Mouse (Mus musculus) hindbrain, embryonic 14.5 days (tissue): ENCODE measurements around the gene Acp5. TPM values are rescaled to one million over a fixed set of nuclear protein-coding genes. Genes with fewer than 3 reads are reported as not detected.

Experiments used
- ATAC-seq: fragments of 200-750 bp; cut with Nextera tagmentation; 2 replicates; pipeline ENCODE4 v1.8.0; 2017; ENCODE audit warnings: moderate number of reproducible peaks, mild to moderate bottlenecking, moderate TSS enrichment, moderate library complexity; ENCODE audit not compliant: low FRiP score
- DNase-seq: peaks from one replicate; pipeline ENCODE4 v3.0.0-alpha.2; 2015; ENCODE audit warnings: low spot score
- H3K27ac ChIP-seq: fragments of 300-500 bp; sonication (generic); 2 replicates; pipeline ENCODE4 v1.5.1; 2014; ENCODE audit warnings: mild to moderate bottlenecking, moderate library complexity
- H3K27me3 ChIP-seq: fragments of 300-500 bp; sonication (generic); 2 replicates; pipeline ENCODE4 v1.6.1; 2014; ENCODE audit warnings: mild to moderate bottlenecking, low read length, mixed read lengths; ENCODE audit not compliant: control insufficient read depth, insufficient read depth
- H3K36me3 ChIP-seq: fragments of 300-500 bp; sonication (generic); replicated peaks from 2 replicates; pipeline ENCODE4 v1.6.1; 2014; ENCODE audit not compliant: control insufficient read depth, insufficient read depth
- H3K4me1 ChIP-seq: fragments of 300-500 bp; sonication (generic); replicated peaks from 2 replicates; pipeline ENCODE4 v1.6.1; 2014; ENCODE audit warnings: antibody characterized with exemption, low read length, mixed read lengths; ENCODE audit not compliant: control insufficient read depth, insufficient read depth
- H3K4me2 ChIP-seq: fragments of 300-500 bp; sonication (generic); replicated peaks from 2 replicates; pipeline ENCODE4 v1.6.1; 2014; ENCODE audit warnings: mild to moderate bottlenecking, moderate library complexity
- H3K4me3 ChIP-seq: fragments of 300-500 bp; sonication (generic); replicated peaks from 2 replicates; pipeline ENCODE4 v1.5.1; 2014; ENCODE audit warnings: mild to moderate bottlenecking, low read length
- H3K9ac ChIP-seq: fragments of 300-500 bp; sonication (generic); 2 replicates; pipeline ENCODE4 v1.6.1; 2014
- H3K9me3 ChIP-seq: fragments of 300-500 bp; sonication (generic); 2 replicates; pipeline ENCODE4 v1.6.1; 2016; ENCODE audit warnings: low read length; ENCODE audit not compliant: control insufficient read depth
- WGBS: fragments of 180-500 bp; shearing (Covaris S2); extraction: QIAGEN DNeasy Blood & Tissue Kit; methylation state at CpG from one replicate; pipeline ENCODE4 v1.1.7; 2014; 5-methylcytosine and 5-hydroxymethylcytosine counted together
- polyA plus RNA-seq: library from polyadenylated mRNA; unstranded; fragments of >200 nt; fragmentation: Nextera tagmentation; extraction: Ambion mirVana; gene quantifications from 2 replicates; pipeline ENCODE4 v1.2.1, GENCODE M21; 2014

Gene Acp5
- polyA plus RNA-seq: 0.47 and 0.60 TPM in 2 replicates

DNA sequence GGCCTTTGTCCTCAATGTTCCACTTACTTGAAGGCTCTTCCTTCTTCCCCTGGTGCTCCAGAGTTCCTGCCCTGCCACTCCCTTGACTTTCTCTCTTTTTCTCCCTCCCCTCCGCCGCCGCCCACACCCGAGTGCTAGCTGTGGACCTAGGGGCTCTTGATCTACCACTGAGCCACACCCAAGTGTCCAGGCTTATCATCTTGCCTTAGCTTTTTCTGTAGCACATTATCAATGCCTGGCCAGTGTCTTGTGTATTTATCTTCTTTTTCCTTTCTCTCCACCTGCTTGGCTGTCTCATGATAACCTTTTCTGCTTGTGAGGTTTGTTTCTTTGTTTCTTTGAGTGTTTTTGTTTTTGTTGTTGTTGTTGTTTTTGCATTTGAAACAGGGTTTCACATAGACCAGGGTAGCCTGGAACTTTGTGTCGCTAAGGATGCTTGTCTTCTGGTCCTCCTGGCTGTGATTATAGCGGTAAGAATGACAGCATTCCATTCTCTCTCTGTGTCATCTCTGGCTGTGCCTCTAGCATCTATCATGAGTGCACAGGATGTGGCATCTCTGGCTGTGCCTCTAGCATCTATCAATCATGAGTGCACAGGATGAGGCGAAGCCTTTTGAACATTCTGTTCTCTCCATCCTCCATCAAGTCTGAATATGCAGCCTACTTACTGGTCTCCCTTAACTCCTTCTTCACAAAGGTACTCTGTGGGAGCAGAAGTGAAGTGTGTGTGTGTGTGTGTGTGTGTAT lies at the start of gene Acp5:
Gene Acp5 (minus strand): TSS at position 68 of the 747 bp plus-strand sequence.
- H3K27me3 ChIP-seq: peaks cover 20% of the 10 kb centered on the region
- ATAC-seq (no peak), DNase-seq (no peak)
- no peak within 1 kb of the TSS for H3K27ac ChIP-seq
- 58% methylated on average over 7 of the region's 7 CpGs for WGBS
- H3K4me3 ChIP-seq: no peak within 1 kb of the TSS
- H3K36me3 ChIP-seq: no peaks in the 10 kb centered on the region
- H3K4me1 ChIP-seq: no peaks in the 10 kb centered on the region
- H3K4me2 ChIP-seq: no peak within 1 kb of the TSS
- no peaks in the 10 kb centered on the region for H3K9me3 ChIP-seq
- no peak within 1 kb of the TSS for H3K9ac ChIP-seq

DNA sequence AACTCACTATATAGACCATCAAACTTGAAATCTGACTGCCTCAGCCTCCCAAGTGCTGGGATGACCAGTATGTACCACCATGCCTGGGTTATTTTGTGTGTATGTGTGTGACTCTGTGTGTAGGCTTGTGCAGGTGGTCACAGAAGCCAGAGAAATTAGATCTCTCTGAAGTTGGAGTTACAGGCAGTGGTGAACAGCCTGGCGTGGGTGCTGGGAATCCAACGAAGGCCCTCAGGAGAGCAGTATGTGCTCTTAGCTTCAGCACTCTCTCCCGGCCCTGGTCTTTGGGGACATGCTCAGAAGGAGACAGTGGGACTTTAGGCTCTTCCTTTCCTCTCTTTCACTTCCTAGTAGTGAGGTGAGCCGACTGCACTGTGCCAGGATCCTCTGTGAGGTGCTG lies 36.8 kb upstream of the Acp5 start:
- no peak for ATAC-seq
- no peaks in the 10 kb centered on the region for H3K27me3 ChIP-seq
- no peak overlapping the region for H3K9ac ChIP-seq
- no peak overlapping the region for H3K27ac ChIP-seq
- no peaks in the 10 kb centered on the region for H3K4me1 ChIP-seq
- DNase-seq: no peak
- no peaks in the 10 kb centered on the region for H3K36me3 ChIP-seq
- H3K4me2 ChIP-seq: no peak overlapping the region
- 91% methylated on average over 4 of the region's 4 CpGs for WGBS
- peaks cover 3% of the 10 kb centered on the region; the same call in 1 of the 2 replicates for H3K9me3 ChIP-seq
- no peak overlapping the region for H3K4me3 ChIP-seq

DNA sequence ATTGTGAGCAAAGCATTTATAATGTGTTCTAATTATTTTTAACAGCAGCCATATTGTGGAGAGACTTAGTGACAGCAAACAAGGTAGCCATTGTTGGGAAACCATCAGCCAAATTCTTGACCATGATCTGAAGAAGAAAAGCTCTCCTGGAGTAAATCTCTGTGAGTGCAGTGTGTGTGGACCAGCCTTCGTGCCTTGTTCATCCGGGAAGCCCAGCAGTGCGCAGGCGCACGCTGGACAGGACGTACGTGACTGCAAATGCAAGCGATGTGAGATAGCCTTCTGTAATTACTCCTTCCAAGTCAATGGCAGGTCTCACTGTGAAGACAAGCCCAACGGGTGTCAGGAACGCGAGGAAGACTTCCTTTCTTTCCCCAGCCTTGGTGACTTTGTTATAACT lies 33.8 kb upstream of the Acp5 start:
- Histone ChIP-seq H3K9me3 (no peaks in the 10 kb centered on the region), H3K27me3 (no peaks in the 10 kb centered on the region), H3K4me2 (no peak overlapping the region), H3K27ac (no peak overlapping the region), H3K4me1 (no peaks in the 10 kb centered on the region), H3K36me3 (no peaks in the 10 kb centered on the region), H3K4me3 (no peak overlapping the region), H3K9ac (no peak overlapping the region)
- 95% methylated on average over 11 of the region's 11 CpGs for whole genome bisulfite sequencing
- ATAC-seq (no peak), DNase-seq (no peak)

DNA sequence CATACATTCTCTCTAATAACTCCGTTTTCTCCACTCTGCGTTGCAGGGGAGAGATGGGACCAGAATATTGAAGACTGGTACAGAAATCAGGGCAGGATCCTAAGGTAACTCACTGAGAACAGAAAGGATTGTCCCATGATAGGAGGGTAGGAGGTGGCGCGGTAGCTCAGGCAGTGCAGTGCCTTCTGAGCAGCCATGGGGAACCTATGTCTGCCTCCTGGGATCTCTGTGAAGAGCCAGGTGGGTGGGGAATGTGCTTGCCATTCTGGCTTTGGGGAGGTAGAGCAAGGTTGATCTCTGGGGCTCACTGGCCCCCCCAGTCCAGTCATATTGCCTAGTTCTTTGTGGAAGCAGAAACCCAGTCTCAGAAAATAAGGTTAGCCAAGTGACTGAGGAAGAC lies 32.2 kb upstream of the Acp5 start:
- Histone ChIP-seq H3K4me3 (no peak overlapping the region), H3K27ac (no peak overlapping the region), H3K36me3 (no peaks in the 10 kb centered on the region), H3K9ac (no peak overlapping the region), H3K9me3 (no peaks in the 10 kb centered on the region), H3K4me1 (no peaks in the 10 kb centered on the region), H3K27me3 (no peaks in the 10 kb centered on the region), H3K4me2 (no peak overlapping the region)
- DNase-seq: no peak
- ATAC-seq: no peak
- WGBS: over 99% methylated on average over 4 of the region's 4 CpGs

DNA sequence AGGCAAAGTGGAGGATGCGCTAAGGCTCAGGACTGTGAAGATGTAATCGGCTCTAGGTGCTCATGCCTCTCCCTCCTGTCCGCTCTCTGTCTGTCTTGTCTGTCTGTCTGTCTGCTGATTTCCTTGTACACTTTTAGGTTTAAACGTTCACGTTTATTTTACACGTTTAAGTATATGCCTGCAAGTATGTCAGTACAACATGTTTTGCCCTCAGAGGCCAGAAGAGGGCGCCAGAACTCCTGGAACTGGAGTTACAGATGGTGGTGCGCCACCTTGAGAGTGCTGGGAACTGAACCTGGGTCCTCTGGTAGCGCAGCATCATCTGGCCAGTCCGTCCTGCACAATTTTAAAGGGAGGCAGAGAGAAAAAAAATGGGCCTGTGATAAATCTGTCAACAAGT lies 31.2 kb upstream of the Acp5 start:
- Histone ChIP-seq H3K27ac (no peak overlapping the region), H3K4me3 (no peak overlapping the region), H3K4me2 (no peak overlapping the region), H3K27me3 (no peaks in the 10 kb centered on the region), H3K4me1 (no peaks in the 10 kb centered on the region), H3K9me3 (no peaks in the 10 kb centered on the region), H3K36me3 (no peaks in the 10 kb centered on the region), H3K9ac (no peak overlapping the region)
- 92% methylated on average over 10 of the region's 10 CpGs for WGBS
- ATAC-seq (no peak), DNase-seq (no peak)

DNA sequence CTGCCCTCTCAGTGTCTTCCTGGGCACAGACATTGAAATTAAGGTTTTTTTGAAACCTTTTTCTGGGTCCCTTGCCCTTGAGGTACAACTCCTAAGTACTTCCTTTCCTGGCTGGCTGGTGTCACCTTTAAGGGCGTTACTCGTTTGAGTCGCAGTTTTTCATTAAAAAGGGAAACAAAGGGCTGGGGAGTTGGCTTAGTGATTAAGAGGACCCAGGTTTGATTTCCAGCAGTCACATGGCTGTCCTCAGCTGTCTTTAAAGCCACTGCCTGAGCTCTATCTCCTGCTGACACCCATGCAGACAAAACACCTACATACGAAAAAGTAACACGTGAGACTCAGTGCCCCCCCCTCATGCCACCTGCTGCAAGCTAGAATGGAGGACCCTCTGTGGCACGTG lies 30.5 kb upstream of the Acp5 start:
- Histone ChIP-seq H3K9ac (no peak overlapping the region), H3K4me2 (no peak overlapping the region), H3K27ac (no peak overlapping the region), H3K36me3 (no peaks in the 10 kb centered on the region), H3K9me3 (no peaks in the 10 kb centered on the region), H3K4me3 (no peak overlapping the region), H3K27me3 (no peaks in the 10 kb centered on the region), H3K4me1 (no peaks in the 10 kb centered on the region)
- DNase-seq: no peak
- WGBS: 53% methylated on average over 6 of the region's 6 CpGs
- no peak for ATAC-seq

DNA sequence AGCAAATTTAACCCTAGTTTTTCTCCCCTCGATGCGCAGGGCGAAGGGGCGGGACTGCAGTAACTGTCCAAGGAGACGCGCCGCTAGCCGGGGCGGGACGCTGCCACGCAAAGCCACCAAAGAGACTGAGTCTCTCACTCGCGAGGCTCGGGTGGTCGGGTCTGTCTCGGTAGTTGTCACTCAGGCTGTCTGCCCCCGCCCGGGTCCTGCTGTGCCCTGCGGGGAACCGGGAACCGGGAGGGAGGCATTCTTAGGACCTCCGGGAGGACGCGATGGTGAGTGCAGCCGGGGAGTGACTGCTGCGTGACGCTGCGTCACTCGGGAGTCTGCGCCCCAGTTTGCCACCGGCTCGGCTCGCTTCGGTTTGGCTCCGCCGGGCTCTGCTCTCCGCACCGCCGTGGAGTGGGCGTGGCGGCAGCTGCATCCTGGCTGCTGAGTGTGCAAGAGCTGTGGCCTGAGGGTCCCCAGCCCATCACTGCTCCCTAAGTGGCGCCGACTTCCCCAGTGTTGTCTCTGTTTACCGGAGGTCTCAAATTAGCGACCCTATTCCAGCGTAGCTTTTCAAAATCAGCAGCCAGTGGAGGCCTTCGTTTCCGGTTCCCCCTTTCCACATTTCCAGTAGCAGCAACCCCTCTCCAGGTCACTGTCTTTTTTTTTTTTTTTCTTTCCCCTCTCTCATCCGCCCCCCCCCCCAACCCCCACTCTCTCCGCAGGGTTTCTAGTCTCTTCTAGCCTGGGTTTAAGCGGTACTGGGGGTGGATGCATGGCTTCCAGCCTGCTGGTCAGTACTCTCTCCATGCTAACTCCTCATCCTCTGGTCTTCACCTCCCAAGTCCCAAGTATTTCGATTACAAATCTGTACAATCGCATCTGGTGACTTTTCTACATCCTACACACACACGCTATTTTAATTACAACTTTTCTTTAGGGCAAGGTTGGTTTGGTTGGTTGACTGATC lies 29.5 kb upstream of the Acp5 start:
- Histone ChIP-seq H3K36me3 (no peaks in the 10 kb centered on the region), H3K9me3 (no peaks in the 10 kb centered on the region), H3K27me3 (no peaks in the 10 kb centered on the region), H3K4me3 (peak overlapping the region; percentile 63), H3K4me1 (no peaks in the 10 kb centered on the region), H3K4me2 (peak overlapping the region; percentile 91), H3K9ac (peak overlapping the region; percentile 76), H3K27ac (peak overlapping the region; percentile 83)
- DNase-seq: peak; percentile 78
- ATAC-seq: peak; percentile 87
- WGBS: 2% methylated on average over 48 of the region's 54 CpGs

DNA sequence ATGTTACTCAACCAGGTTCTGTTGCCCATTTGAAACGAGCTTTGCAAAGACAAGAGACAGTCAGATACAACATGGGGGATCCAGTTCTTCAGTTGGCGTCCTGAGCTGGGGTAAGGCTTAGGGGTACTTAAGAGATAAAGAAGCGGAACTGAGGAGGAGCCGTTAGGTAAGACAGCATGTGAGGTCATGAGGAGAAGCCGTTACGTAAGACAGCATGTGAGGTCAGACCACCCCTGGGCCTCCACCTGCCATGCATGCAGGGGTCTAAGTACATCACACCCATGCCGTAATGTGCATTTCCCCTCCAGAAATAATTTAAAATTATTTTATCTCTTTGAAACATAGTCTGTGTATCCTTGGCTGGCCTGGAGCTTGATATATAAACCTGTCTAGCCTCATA lies 27.4 kb upstream of the Acp5 start:
- Histone ChIP-seq H3K9me3 (no peaks in the 10 kb centered on the region), H3K9ac (no peak overlapping the region), H3K27ac (no peak overlapping the region), H3K36me3 (no peaks in the 10 kb centered on the region), H3K27me3 (no peaks in the 10 kb centered on the region), H3K4me3 (no peak overlapping the region), H3K4me1 (peaks cover 2% of the 10 kb centered on the region; the same call in 1 of the 2 replicates), H3K4me2 (no peak overlapping the region)
- no peak for DNase-seq
- WGBS: 89% methylated on average over 7 of the region's 7 CpGs
- ATAC-seq: no peak

DNA sequence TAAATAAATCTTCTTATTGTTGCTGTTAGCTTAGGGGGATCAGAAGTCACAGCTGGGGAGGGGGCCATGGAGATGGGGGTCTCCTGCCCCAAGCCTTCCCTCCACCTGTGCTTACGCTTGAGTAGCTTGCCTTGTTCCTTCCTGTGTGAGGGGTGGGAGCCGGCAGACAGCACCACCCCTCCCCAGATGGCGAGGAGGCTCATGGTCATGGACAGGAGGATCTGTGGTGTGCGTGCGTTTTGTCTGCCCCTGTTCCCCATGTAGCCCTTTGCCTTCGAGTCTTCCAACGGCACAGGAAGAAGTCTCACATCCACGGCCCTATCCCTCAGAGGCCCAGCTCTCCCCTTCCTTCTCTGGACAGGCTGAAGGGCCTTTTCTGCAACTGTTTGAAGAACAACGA lies 26.8 kb upstream of the Acp5 start:
- no peak overlapping the region for H3K9ac ChIP-seq
- no peaks in the 10 kb centered on the region for H3K9me3 ChIP-seq
- DNase-seq (no peak), ATAC-seq (no peak)
- no peak overlapping the region for H3K4me3 ChIP-seq
- no peaks in the 10 kb centered on the region for H3K27me3 ChIP-seq
- H3K36me3 ChIP-seq: no peaks in the 10 kb centered on the region
- no peak overlapping the region for H3K27ac ChIP-seq
- 86% methylated on average over 9 of the region's 9 CpGs for WGBS
- no peak overlapping the region for H3K4me2 ChIP-seq
- H3K4me1 ChIP-seq: peaks cover 6% of the 10 kb centered on the region; the same call in 1 of the 2 replicates
